Mouse (Mus musculus): ENCODE results near the gene Gadd45g. TPM values are rescaled to one million over a fixed set of nuclear protein-coding genes. Genes with fewer than 3 reads are reported as not detected.

The Gadd45g gene
- total and polyA plus RNA-seq, 3 experiments, result 2.5 to 2.9 (median 2.7) TPM

DNA sequence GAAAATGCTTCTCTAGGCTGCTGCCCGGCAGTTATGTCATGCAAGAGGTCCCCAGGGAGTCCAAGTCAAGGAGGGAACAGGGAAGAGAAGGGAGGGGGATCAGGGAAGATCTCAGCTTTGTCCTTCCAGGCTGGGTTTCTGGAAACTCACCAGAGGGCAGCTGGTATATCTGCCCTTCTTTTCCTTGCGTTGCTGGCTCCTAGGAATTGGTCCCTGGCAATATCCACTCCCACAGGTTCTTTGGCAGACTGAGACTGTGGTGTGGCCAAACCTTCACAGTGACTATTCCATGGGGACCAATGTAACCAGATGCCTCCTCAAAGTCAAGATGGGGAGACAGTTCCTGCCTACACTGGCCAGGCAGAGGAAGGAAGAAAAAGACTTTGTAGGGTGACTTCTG lies 41.9 kb downstream of the Gadd45g start:
- TF ChIP-seq TBP (conservative IDR thresholded peaks at IDR 0.05; ENCODE audit: low read depth, low read length) (no peak), MAZ (IDR thresholded peaks at IDR 0.05; ENCODE audit: low read depth, low read length) (no peak), CTCF (conservative IDR thresholded peaks at IDR 0.05 in 1 of 2, IDR thresholded peaks at IDR 0.05 in 1 of 2; ENCODE audit: low read depth in 2 of 2, low read length in 2 of 2) (no peak), SIN3A (IDR thresholded peaks at IDR 0.05; ENCODE audit: low read length) (no peak), JUND (conservative IDR thresholded peaks at IDR 0.05; ENCODE audit: low read depth, low read length) (no peak), ETS1 (conservative IDR thresholded peaks at IDR 0.05; ENCODE audit: low read depth, low read length) (no peak), MEF2A (IDR thresholded peaks at IDR 0.05; ENCODE audit: borderline replicate concordance, low read depth, low read length) (no peak), MAFK (IDR thresholded peaks at IDR 0.05; ENCODE audit: insufficient replicate concordance, low read length) (no peak), MYC (IDR thresholded peaks at IDR 0.05; ENCODE audit: low read depth, low read length) (no peak), GABPA (IDR thresholded peaks at IDR 0.05; ENCODE audit: insufficient replicate concordance, low read depth, low read length) (no peak), RAD21 (IDR thresholded peaks at IDR 0.05; ENCODE audit: low read depth, low read length) (no peak), UBTF (IDR thresholded peaks at IDR 0.05; ENCODE audit: low read depth, low read length) (no peak), ZNF384 (IDR thresholded peaks at IDR 0.05; ENCODE audit: low read depth, low read length) (no peak), MXI1 (IDR thresholded peaks at IDR 0.05; ENCODE audit: low read depth, low read length) (no peak), RCOR1 (conservative IDR thresholded peaks at IDR 0.05; ENCODE audit: low read depth, low read length) (no peak), SMC3 (IDR thresholded peaks at IDR 0.05; ENCODE audit: low read depth, low read length) (no peak)
- Histone ChIP-seq H3K27me3 (replicated peaks) (no peaks in the 10 kb centered on the region), H3K36me3 (replicated peaks in 1 of 2; ENCODE audit: control insufficient read depth in 1 of 2, insufficient read depth in 1 of 2, low read length in 1 of 2) (no peaks in the 10 kb centered on the region), H3K4me2 (ENCODE audit: insufficient read depth, low read depth, poor library complexity, severe bottlenecking) (no peak overlapping the region), H3K9ac (ENCODE audit: insufficient read depth, low read depth) (no peak overlapping the region), H3K27ac (ENCODE audit: insufficient read depth, low read depth) (no peak overlapping the region), H3K9me3 (replicated peaks; ENCODE audit: low read length) (no peaks in the 10 kb centered on the region), H3K4me1 (ENCODE audit: control insufficient read depth in 1 of 2, insufficient read depth in 2 of 2) (0 out of 4 replicates have a peak, but pooled peaks cover 0 to 4% of the 10 kb centered on the region in 2 experiments), H3K79me2 (replicated peaks; ENCODE audit: control insufficient read depth, extremely low read depth, insufficient read depth, poor library complexity, severe bottlenecking) (no peaks in the 10 kb centered on the region), H3K4me3 (replicated peaks in 1 of 3; ENCODE audit: low read depth in 2 of 3, low read length in 2 of 3, poor library complexity in 1 of 3) (no peak overlapping the region)
- no peak for DNase-seq (ENCODE audit: extremely low read depth)
- in situ Hi-C loops (cut with MboI; ENCODE audit: low pct_ligation_motif_present, low pct_unique_long_range_greater_than_20kb, low sequenced_read_pairs), result no loop called here
- dilution Hi-C loops (cut with MboI; ENCODE audit: extremely low pct_ligation_motif_present, extremely low pct_unique_long_range_greater_than_20kb, low sequenced_read_pairs), result no loop called here

DNA sequence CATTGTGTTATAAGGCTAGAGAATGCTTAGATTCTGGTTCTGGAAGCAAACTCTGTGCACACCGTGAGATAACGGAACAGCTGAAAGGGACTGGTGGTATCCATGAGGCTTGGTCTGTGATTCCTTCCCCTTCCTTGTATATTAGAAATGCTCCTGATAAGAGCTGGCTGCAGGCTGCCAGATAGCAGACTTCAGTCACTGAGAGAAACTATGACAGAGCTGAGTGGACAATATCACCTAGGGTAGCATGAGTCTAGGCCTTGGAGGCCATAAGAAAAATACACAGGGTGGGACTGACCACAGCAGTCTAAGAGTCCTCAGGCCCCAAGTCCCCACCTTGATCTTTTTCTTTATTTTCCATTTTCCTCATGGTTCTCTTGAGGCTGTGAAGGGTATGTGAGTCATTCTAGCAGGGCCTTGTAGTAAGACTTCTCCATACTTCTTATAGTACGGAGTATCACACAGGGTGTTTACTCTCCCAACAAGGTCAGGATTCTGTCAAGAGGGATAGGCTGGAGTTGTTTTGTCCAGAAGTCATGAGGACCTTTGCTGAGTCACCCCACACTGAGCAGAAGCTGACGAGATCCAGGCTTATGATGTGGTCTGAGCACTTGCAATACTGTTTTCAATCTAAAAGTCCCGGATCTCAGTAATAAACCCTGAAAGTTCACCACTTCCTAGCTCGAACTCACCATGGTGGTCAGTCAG lies 45.5 kb downstream of the Gadd45g start:
- dilution Hi-C loops (cut with MboI; ENCODE audit: extremely low pct_ligation_motif_present, extremely low pct_unique_long_range_greater_than_20kb, low sequenced_read_pairs) (no loop called here), in situ Hi-C loops (cut with MboI; ENCODE audit: low pct_ligation_motif_present, low pct_unique_long_range_greater_than_20kb, low sequenced_read_pairs) (no loop called here)
- Histone ChIP-seq H3K9ac (ENCODE audit: insufficient read depth, low read depth) (no peak overlapping the region), H3K27ac (ENCODE audit: insufficient read depth, low read depth) (no peak overlapping the region), H3K9me3 (replicated peaks; ENCODE audit: low read length) (peaks cover 6% of the 10 kb centered on the region), H3K4me1 (ENCODE audit: control insufficient read depth in 1 of 2, insufficient read depth in 2 of 2) (no peaks in the 10 kb centered on the region), H3K4me3 (replicated peaks in 1 of 3; ENCODE audit: low read depth in 2 of 3, low read length in 2 of 3, poor library complexity in 1 of 3) (no peak overlapping the region), H3K27me3 (replicated peaks) (no peaks in the 10 kb centered on the region), H3K79me2 (replicated peaks; ENCODE audit: control insufficient read depth, extremely low read depth, insufficient read depth, poor library complexity, severe bottlenecking) (no peaks in the 10 kb centered on the region), H3K4me2 (ENCODE audit: insufficient read depth, low read depth, poor library complexity, severe bottlenecking) (no peak overlapping the region), H3K36me3 (replicated peaks in 1 of 2; ENCODE audit: control insufficient read depth in 1 of 2, insufficient read depth in 1 of 2, low read length in 1 of 2) (no peaks in the 10 kb centered on the region)
- TF ChIP-seq RAD21 (IDR thresholded peaks at IDR 0.05; ENCODE audit: low read depth, low read length) (no peak), ZC3H11A (IDR thresholded peaks at IDR 0.05; ENCODE audit: low read depth, low read length) (no peak), JUND (conservative IDR thresholded peaks at IDR 0.05; ENCODE audit: low read depth, low read length) (no peak), MAZ (IDR thresholded peaks at IDR 0.05; ENCODE audit: low read depth, low read length) (no peak), USF2 (conservative IDR thresholded peaks at IDR 0.05; ENCODE audit: low read depth, low read length) (no peak), RCOR1 (conservative IDR thresholded peaks at IDR 0.05; ENCODE audit: low read depth, low read length) (no peak), CHD1 (IDR thresholded peaks at IDR 0.05; ENCODE audit: low read depth, low read length) (no peak), NELFE (IDR thresholded peaks at IDR 0.05; ENCODE audit: low read depth, low read length) (no peak), CHD2 (IDR thresholded peaks at IDR 0.05; ENCODE audit: low read length) (no peak), POLR2A (IDR thresholded peaks at IDR 0.05; ENCODE audit: low read depth, low read length) (no peak), NRF1 (IDR thresholded peaks at IDR 0.05; ENCODE audit: low read depth, low read length) (no peak), TCF12 (IDR thresholded peaks at IDR 0.05; ENCODE audit: low read depth, low read length) (no peak), HCFC1 (IDR thresholded peaks at IDR 0.05; ENCODE audit: low read depth, low read length) (no peak), E2F4 (IDR thresholded peaks at IDR 0.05; ENCODE audit: insufficient replicate concordance, low read depth, low read length) (no peak), TBP (conservative IDR thresholded peaks at IDR 0.05; ENCODE audit: low read depth, low read length) (no peak), MXI1 (IDR thresholded peaks at IDR 0.05; ENCODE audit: low read depth, low read length) (no peak), UBTF (IDR thresholded peaks at IDR 0.05; ENCODE audit: low read depth, low read length) (no peak), BHLHE40 (IDR thresholded peaks at IDR 0.05; ENCODE audit: low read depth, low read length) (no peak), EP300 (IDR thresholded peaks at IDR 0.05; ENCODE audit: low read length) (no peak), PAX5 (IDR thresholded peaks at IDR 0.05; ENCODE audit: low read length) (no peak)
- no peak for DNase-seq (ENCODE audit: extremely low read depth)
